Mouse (Mus musculus) mouse trophoblast stem cell (cell line): ENCODE data around the gene Pax1.

ENCODE experiments used
- in situ Hi-C, 2 experiments: fragments of 300-500 bp; cut with MseI, MboI; formaldehyde crosslinking; loops; 2 replicates in 1 of 2; 3 replicates in 1 of 2; pipeline ENCODE4 v1.15.1; 2025

Gene Pax1

DNA sequence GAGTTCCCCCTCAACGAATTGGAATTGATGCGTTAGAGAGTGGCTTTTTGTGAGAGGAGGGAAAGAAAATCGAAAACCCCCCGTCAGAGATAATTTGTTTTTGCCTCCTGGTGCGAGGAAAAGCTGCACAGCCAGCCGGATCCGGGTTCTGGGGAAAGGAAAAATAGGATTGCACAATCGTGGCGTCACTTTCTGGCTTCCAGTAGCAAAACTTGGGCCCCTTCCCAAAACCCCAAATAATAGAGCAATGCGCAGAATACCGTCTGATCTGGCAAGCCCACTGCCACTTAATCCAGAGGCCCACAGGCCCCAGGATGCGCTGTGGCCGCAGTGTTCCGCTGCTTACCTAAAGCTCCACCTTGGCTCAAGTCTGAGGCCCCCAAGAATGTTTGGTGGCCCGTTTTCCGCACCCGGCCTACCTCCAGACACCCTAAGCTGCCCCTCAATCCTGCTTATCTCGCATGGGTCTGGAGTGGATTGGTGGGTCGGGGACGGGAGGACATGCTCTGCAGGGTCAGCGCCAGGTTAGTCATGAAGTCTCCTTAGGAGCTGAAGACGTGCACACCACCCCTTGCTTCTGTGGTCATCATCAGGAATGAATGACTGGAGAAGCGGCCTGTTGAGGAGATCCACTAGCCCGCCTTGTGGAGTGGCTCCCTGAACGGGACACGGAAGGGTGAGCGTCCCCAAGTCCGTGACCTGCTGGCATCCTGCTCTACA, 11.4 kb downstream of the Pax1 start:
- in situ Hi-C loops: no loop called here

DNA sequence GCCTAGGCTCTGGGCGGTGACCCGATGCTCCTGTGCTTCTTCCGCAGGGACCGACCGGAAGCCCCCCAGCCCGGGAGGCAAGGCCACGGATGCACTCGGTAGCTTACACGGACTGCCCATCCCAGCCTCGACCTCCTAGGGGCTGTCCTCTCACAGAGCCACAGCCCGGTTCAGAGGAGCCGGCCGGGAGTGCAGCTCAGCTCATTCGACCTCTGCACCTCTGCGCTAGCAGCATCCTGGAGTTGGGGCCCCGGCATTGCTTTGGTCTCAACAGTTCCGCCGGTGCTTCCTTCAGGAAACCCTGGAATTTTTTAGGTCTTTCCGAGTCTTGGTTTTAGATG, 11.9 kb downstream of the Pax1 start:
- in situ Hi-C loops: no loop called here

DNA sequence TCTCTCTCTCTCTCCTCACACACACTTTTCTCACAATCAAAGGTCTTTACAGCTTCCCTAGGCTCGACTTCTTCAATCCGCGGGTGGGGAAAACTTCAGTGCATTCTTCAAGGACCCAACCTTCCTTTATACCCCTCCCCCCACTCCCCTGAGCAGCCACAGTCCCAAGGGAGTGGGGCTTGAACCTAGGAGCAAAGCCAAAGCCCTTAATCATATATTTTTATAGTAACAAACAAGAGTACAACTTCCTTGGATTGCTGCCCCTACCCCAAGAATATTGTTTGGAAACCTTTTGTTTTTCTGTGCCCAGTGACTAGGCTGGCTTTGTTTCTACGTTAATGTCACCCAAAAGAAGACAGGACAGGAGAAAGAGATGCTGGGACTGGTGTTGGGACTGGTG, 12.5 kb downstream of the Pax1 start:
- in situ Hi-C loops: no loop called here

DNA sequence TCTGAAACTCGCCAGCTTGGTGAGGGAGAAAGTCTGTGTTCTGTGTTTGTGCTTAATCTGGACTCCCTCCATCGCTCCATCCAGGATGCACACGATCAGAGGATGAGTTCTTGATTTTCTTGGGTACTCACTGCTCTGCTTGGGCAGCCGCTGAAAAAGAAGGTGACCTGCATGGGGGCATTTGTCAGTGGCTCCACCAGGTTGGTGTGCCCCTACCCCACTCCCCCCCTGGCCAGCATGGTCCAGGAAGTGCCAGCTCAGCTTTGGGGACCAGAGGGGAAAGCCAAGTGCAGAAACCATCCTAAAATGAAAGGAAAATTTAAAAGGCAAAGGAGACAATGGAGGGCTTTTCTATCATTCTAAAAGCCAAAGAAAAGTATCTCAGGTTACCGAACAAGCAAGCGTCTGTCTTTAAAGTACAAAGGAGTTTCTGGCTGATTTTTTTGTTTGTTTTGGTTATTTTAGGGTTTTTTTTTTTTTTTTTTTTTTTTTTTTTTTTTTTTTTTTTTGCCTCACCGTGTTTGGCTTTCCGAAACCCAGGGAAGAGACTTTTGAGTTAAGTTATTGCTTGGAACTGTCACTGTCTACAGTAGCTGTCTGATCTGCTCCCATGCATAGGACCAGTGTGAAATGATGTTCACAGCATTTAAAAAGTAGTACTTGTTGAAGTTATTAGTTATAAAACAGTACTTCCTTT, 13.4 kb downstream of the Pax1 start:
- in situ Hi-C loops: no loop called here

DNA sequence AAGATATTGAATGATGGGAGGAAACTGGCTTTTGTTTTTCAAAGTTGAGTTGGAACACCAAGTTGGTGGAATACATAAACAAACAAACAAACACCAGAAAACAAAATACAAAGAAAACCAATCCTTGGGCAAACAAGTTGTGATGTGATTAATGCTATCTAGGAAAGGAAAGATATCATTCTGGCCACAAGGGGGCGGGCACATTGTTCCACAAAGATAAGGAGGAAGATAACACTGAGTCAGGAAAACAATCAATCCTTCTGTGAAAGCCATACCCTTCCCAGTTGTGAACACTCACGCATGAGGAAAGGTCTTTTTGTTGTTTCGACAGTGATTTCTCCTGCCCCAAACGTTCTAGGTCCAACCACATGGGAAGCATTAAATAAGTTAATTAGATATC, 17.2 kb downstream of the Pax1 start:
- in situ Hi-C loops: no loop called here

DNA sequence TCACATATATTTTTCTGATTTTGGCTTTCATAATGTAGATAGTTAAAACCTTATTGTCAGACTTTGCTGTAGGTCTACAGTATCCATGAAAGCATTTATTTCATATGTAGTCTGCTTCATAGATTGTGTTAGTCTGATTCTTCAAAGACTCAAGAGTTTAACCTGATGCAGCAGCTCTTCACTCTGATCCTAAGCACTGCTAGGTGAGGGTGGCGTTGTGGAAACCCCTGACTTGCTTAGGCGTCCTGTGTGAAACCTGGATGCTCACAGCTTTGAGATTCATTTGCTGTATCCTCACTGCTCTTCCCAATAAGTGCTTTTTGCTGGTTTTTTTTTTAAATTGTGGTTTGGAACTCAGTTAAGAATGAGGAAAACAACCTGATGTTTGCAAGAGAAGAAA, 21.6 kb downstream of the Pax1 start:
- in situ Hi-C loops: no loop called here

DNA sequence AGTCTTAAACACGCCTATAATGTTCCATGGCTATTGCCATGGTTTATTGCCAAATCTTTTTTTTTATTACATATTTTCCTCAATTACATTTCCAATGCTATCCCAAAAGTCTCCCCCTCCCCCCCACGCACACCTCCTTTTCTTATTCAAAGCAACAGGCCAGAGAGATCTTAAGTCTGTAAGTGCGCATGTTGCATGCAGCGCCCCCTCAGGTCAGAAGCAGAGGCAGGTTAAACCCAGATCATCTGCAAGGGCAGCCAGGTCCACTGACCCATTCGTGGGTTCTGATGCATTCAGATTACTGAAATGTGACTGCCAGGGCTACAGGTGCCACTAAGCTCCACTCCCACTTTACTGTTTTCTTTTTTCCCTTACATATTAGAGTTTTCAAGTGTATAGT, 25.2 kb downstream of the Pax1 start:
- in situ Hi-C loops: no loop called here

DNA sequence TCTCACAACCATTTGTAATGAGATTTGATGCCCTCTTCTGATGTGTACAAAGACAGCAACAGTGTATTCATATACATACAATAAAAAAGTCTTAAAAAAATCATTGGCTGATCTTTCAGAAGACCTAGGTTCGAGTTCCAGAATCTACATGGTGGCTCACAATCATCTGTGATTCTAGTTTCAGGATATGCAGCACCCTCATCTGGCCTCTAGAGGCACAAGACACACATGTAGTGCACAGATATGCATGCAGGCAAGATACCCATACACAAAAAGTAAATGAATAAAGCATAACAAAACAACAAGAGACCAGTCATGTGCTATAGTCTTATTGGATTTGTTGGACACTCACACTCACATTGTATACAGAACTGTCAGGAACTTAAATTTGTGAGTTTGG, 47.6 kb downstream of the Pax1 start:
- in situ Hi-C loops: no loop called here

DNA sequence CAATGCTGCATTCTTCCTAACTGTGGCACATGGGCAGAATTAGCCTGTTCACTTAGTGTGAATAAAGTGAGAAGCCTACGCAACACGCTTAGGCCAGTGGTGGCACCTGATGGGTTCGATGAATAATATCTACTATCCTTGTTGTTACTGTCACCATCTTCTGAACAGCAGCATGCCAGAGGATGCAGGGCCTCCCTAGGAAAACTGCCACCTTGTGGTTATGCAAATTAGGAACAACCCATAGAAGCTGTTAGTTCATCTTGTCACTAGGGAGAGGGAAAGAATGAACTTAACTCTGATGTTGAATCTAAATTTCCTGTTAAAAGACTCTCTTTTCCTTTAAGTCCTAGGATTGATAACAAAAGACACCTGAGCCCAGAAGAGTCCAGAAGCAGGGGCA, 53.3 kb downstream of the Pax1 start:
- in situ Hi-C loops: no loop called here

DNA sequence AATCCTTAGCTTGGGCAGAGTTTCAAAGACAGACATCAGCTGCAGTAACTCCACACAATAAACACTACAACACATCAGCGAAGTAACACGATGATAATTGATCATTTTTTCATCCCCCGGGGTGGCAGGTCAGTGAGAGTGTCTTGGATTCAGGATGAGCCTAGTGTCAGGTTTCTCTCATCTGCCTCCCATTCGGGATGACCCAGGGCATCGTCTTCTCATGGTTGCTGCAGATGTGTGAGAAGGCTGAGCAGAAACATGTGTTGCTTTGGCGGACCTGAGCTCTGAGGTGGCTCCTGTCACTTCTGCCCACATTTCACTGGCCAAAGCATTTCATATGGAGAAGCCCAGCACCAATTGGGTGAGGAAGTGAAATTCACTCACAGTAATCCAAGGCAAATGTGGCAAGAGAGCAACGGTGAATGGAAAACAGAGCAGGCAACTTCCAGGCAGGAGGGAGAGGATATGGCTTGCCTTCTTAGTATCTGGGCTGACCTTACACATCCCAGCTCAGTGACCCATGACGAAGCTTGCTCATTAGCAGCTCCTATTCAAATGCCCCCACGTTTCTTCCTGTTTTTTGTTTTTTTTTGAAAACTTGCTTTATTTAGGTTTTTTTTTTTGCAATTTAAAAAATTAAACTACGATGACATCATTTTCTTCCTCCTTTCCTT, 63.0 kb downstream of the Pax1 start:
- in situ Hi-C loops: no loop called here

DNA sequence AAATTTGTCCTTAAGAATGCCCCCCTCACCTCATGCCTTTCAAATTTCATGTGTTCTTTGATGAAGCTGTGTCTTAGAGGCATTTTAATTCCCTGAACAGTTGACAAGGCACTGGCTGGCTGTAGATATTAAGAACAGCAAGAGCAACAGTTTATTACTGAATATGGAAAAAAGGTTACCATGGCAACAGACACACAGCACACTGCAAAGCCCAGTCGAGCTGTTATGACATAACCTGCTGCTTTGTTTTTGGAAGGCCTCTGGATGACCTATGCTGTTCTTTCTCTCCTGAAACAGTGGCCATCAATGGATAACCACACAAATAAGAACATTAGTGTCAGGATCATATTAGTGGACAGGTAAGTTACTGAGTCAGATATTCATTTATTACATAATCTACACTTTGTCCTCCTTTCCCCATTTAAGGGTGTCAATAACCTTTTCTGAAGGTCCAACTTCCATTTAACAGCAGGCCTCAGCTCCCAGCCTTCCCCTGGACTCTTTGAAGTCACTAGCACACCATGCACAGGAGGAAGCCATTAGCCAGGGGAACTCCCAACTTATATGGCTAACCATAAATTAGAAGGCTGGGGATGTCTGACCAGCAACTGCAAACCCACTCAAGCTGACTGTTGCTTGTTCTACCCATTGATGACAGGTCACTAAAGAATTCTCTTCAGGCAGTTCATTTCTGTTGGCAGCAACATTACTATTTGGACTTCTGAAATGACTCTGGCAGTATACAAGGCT, 68.1 kb downstream of the Pax1 start:
- in situ Hi-C loops: no loop called here

DNA sequence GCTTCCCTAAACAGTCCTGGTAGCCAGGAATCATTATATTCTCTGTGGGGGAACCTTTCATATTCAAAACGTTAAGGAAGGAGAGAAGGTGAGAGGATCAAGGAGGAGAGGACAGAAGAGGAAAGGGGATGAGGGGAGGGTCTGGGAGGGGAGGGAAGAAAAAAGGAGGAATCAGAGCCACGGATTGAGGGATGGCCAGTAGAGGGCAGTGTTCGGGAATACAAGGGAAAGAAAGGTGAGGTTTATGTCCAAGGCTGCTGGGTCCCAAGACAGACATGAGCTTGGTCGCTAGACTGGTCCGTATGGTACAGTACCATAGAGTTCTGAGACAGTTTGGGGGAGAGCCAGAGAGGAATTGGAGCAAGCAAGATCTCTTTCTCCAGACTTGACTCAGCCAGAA, 71.4 kb downstream of the Pax1 start:
- in situ Hi-C loops: no loop called here
